Mouse (Mus musculus): ENCODE data around the gene Crtam. TPM values are rescaled to one million over a fixed set of nuclear protein-coding genes. Genes with fewer than 3 reads are reported as not detected.

The Crtam gene
- polyA plus RNA-seq, 1 experiment from 2014 or later, result 0.11 TPM

DNA sequence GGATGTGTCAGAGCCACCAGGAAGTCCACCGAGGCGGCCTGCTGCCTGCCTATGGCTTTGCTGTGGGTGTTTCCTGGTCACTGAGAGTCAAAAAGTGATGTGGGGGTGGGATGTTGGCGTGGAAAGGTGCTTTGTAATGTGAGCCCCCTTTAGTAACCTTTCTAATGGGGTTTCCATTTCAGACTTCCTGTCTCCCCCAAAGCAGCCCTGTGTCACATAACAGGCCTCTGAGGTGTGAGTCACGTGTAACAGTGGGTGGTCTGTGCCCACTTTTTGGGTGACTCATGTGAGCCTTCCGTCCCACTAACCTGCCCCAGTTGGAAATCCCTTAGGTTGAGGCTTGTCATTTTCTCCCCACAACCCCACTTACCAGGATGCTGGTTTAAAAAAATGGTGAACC, 10.4 kb downstream of the Crtam start:
- Histone ChIP-seq H3K4me1 (no peaks in the 10 kb centered on the region), H3K4me3 (no peak overlapping the region), H3K27me3 (replicated peaks) (no peaks in the 10 kb centered on the region), H3K36me3 (no peaks in the 10 kb centered on the region), H3K4me2 (no peak overlapping the region), H3K9me3 (replicated peaks) (no peaks in the 10 kb centered on the region), H3K9ac (no peak overlapping the region), H3K27ac (no peak overlapping the region)
- ATAC-seq, result no peak
- WGBS (ENCODE audit: insufficient replicate concordance), result 54% methylated on average over 5 of the region's 5 CpGs

DNA sequence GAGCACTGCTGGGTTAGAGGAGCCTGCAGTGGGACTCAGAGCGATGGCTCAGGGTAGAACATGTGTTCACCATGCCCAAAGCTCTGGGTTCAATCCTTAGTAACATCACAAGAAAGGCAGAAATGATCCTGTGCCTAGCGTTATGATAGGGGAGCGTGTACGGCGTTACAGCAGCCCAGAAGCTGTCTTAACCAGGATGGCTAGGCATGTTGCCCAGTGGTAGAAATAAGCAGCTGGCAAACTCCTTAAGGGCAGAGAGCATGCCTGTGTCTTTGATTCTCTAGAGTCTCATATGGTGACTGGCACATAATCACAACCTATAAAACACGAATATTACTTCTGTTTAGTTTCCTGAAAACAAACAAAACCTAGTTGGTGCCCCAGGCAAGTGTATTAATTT, 12.9 kb downstream of the Crtam start:
- H3K27ac ChIP-seq, result no peak overlapping the region
- no peak for ATAC-seq
- no peaks in the 10 kb centered on the region for H3K4me1 ChIP-seq
- no peak overlapping the region for H3K4me2 ChIP-seq
- H3K9ac ChIP-seq, result no peak overlapping the region
- WGBS (ENCODE audit: insufficient replicate concordance), result 71% methylated on average over 6 of the region's 6 CpGs
- H3K36me3 ChIP-seq, result no peaks in the 10 kb centered on the region
- peaks cover 11% of the 10 kb centered on the region for H3K27me3 ChIP-seq (replicated peaks)
- H3K9me3 ChIP-seq (replicated peaks), result no peaks in the 10 kb centered on the region
- no peak overlapping the region for H3K4me3 ChIP-seq

DNA sequence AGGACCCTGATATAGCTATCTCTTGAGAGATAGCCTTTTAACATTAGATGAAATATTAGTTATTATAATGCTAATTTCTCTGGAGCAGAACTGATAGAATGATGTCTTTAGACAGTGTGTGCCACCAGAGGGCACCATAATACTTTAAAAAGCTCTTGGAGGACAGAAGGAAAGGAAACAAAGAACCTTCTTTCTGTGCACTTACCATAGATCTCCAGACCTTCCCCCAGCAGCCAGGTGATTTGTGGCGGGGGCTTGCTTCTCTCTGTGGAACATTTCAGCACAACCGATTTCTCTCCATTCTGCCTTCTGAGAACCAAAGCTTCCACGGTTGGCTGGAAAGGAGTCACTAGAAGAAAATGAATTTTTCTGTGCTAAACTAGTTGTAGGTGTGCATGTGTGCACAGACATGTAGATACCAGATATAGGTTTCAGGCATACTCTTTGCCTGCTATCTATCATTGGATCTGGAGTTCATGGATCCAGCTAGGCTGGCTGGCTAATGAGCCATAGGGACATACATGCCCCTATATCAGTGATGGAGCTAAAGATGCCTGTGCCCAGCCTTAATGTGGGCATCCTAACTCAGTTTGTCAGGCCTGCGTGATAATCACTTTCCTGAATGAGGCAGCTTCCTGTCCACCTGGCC, 14.4 kb downstream of the Crtam start:
- Histone ChIP-seq H3K9ac (no peak overlapping the region), H3K27me3 (replicated peaks) (peaks cover 11% of the 10 kb centered on the region), H3K27ac (no peak overlapping the region), H3K4me3 (no peak overlapping the region), H3K36me3 (no peaks in the 10 kb centered on the region), H3K4me2 (no peak overlapping the region), H3K9me3 (replicated peaks) (no peaks in the 10 kb centered on the region), H3K4me1 (no peaks in the 10 kb centered on the region)
- ATAC-seq, result no peak
- WGBS (ENCODE audit: insufficient replicate concordance), result 33% methylated on average over 4 of the region's 4 CpGs

- Histone ChIP-seq H3K27me3 (replicated peaks) (peaks cover 27% of the 10 kb centered on the region), H3K27ac (no peak overlapping the region), H3K36me3 (no peaks in the 10 kb centered on the region), H3K9ac (no peak overlapping the region), H3K4me3 (no peak overlapping the region), H3K4me1 (no peaks in the 10 kb centered on the region), H3K4me2 (no peak overlapping the region), H3K9me3 (replicated peaks) (no peaks in the 10 kb centered on the region)
- WGBS (ENCODE audit: insufficient replicate concordance), result 61% methylated on average over 3 of the region's 3 CpGs
- ATAC-seq, result no peak
These were observed 20.1 kb downstream of the Crtam start for GRCm38 (mm10) chr9:40984313-40984712.

DNA sequence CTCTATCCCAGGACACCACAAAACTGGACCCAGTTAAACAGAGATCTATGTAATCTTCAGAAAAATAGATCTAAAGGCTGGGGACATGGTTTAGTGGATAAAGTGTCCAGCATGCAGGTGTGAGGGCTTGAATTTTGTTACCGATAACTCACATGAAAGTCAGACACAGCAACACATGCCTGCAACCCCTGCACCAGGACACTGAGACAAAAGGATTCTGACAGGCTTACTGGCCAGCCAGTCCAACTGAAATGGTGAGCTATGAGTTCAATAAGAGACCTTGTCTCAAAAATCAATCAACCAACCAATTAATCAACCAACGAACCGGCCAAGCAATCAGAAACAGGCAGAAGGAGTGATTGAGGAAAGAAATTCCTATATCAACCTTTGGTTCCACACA, 20.7 kb downstream of the Crtam start:
- H3K36me3 ChIP-seq, result no peaks in the 10 kb centered on the region
- H3K4me1 ChIP-seq, result no peaks in the 10 kb centered on the region
- H3K4me3 ChIP-seq, result no peak overlapping the region
- no peak overlapping the region for H3K27ac ChIP-seq
- no peak overlapping the region for H3K9ac ChIP-seq
- H3K27me3 ChIP-seq (replicated peaks), result peaks cover 27% of the 10 kb centered on the region
- ATAC-seq, result no peak
- no peaks in the 10 kb centered on the region for H3K9me3 ChIP-seq (replicated peaks)
- H3K4me2 ChIP-seq, result no peak overlapping the region
- 80% methylated on average over 3 of the region's 3 CpGs for WGBS (ENCODE audit: insufficient replicate concordance)

GRCm38 (mm10) chr9:40982480-40982879, 21.9 kb downstream of the Crtam start:
- Histone ChIP-seq H3K27ac (no peak overlapping the region), H3K36me3 (no peaks in the 10 kb centered on the region), H3K9ac (no peak overlapping the region), H3K27me3 (replicated peaks) (peaks cover 22% of the 10 kb centered on the region), H3K9me3 (replicated peaks) (no peaks in the 10 kb centered on the region), H3K4me3 (no peak overlapping the region), H3K4me2 (no peak overlapping the region), H3K4me1 (no peaks in the 10 kb centered on the region)
- 37% methylated on average over 6 of the region's 6 CpGs for WGBS (ENCODE audit: insufficient replicate concordance)
- ATAC-seq, result no peak

DNA sequence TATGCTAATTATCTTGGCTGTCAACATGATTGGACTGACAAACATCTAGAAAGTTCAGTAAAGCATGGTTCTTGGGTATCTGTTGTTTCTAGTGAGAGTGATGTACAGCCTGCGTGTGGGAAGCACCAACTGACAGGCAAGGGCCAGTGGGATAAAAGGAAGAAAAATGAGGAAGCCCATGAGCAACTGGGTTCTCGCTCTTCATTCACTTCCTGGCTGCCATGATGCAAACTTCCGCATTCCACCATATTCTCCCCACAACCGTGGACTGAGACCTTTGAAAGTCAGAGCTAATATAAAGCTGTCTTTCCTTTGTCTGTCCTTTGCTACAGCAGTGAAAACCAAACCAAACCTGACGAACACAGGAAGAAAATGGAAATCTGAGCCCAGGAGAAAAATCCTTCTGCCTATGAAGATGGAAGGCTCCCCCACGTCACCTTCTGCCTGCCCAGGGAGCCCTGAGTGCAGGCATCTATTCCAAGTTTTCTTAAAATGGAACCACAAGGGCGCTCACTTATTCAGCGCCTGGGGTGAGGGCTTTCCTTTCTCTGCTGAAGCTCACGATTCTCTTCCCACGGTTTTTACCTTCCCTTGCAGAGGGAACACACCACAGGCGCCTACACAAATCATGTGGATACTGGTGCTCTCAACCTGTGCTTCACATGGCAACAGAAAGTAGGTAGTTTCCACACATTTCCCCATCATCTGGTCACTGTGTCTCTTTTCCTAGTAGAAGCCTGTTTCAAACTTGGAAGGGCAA, 30.2 kb downstream of the Crtam start:
- ATAC-seq, result no peak
- no peak overlapping the region for H3K4me2 ChIP-seq
- H3K27ac ChIP-seq, result no peak overlapping the region
- H3K27me3 ChIP-seq (replicated peaks), result no peaks in the 10 kb centered on the region
- no peak overlapping the region for H3K9ac ChIP-seq
- H3K4me1 ChIP-seq, result no peaks in the 10 kb centered on the region
- WGBS (ENCODE audit: insufficient replicate concordance), result 57% methylated on average over 11 of the region's 11 CpGs
- no peaks in the 10 kb centered on the region for H3K36me3 ChIP-seq
- no peak overlapping the region for H3K4me3 ChIP-seq
- no peaks in the 10 kb centered on the region for H3K9me3 ChIP-seq (replicated peaks)

DNA sequence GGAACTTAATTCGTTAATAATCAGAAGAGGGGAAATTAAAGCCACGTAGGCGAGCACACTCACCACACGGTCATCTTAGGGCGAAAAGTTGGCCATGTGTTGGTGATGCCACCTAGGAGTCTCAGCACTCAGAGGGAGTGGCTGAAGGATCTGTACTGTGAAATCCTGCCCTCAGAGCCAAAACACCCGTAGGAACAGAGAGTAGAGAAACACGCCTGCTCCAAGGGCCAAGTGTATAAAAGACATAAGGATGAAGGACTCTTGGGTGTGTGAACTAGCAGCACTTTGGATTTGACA, 40.1 kb downstream of the Crtam start:
- H3K27ac ChIP-seq, result no peak overlapping the region
- H3K4me2 ChIP-seq, result peak overlapping the region; percentile 59; the same call in 1 of the 2 replicates
- H3K9ac ChIP-seq, result no peak overlapping the region
- no peaks in the 10 kb centered on the region for H3K9me3 ChIP-seq (replicated peaks)
- no peaks in the 10 kb centered on the region for H3K36me3 ChIP-seq
- 26% methylated on average over 7 of the region's 7 CpGs for WGBS (ENCODE audit: insufficient replicate concordance)
- H3K4me1 ChIP-seq, result no peaks in the 10 kb centered on the region
- no peak for ATAC-seq
- peaks cover 63% of the 10 kb centered on the region for H3K27me3 ChIP-seq (replicated peaks)
- H3K4me3 ChIP-seq, result no peak overlapping the region

GRCm38 (mm10) chr9:40963586-40964417, 40.6 kb downstream of the Crtam start, which contains the start of gene Jhy:
Jhy (minus strand) TSS chr9:40964118.
- Histone ChIP-seq H3K4me2 (peak within 1 kb of the TSS; percentile 59), H3K9ac (no peak within 1 kb of the TSS), H3K36me3 (no peaks in the 10 kb centered on the region), H3K27ac (no peak within 1 kb of the TSS), H3K4me3 (peak within 1 kb of the TSS; percentile 30), H3K27me3 (replicated peaks) (peaks cover 63% of the 10 kb centered on the region), H3K9me3 (replicated peaks) (no peaks in the 10 kb centered on the region), H3K4me1 (no peaks in the 10 kb centered on the region)
- 3% methylated on average over 38 of the region's 51 CpGs for whole genome bisulfite sequencing (ENCODE audit: insufficient replicate concordance)
- no peak for ATAC-seq

GRCm38 (mm10) chr9:40961401-40961800, 43.0 kb downstream of the Crtam start:
- H3K27me3 ChIP-seq (replicated peaks), result peaks cover 59% of the 10 kb centered on the region

DNA sequence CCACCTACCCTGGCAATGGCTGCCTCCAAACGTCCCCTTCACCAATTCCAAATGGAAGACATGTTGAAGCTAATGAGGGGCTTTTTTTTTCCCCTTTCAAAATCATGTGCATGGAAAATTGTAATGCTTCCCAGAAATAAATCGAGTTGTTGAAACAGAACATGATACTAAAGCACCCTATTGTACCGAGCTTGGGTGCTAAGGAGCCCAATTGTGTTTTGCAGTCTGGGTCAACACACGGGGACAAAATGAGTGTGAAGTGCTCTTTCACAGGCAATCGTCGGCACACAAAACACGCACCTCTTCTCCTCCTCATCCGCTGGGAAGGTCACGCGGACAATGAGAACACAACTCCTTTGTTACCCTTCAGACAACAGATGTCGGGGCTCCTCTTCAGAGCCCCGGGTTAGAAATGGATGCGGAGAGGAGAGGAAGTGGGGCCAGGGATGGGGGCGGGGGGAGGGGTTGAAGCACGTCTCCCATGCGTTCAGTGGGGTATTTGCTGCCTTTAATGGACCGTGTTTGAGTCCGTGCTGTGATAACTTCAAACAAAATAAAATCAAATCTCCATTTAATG, 55.3 kb downstream of the Crtam start:
- Histone ChIP-seq H3K27ac (no peak overlapping the region), H3K9me3 (replicated peaks) (no peaks in the 10 kb centered on the region), H3K4me2 (no peak overlapping the region), H3K4me3 (no peak overlapping the region), H3K4me1 (no peaks in the 10 kb centered on the region), H3K9ac (no peak overlapping the region), H3K27me3 (replicated peaks) (peaks cover 4% of the 10 kb centered on the region; the same call in 1 of the 2 replicates), H3K36me3 (no peaks in the 10 kb centered on the region)
- WGBS (ENCODE audit: insufficient replicate concordance), result 64% methylated on average over 18 of the region's 18 CpGs
- no peak for ATAC-seq

More at GRCm38 (mm10) chr9:40961401-40961800, 43.0 kb downstream of the Crtam start:
- WGBS (ENCODE audit: insufficient replicate concordance), result 72% methylated on average over 3 of the region's 3 CpGs
- no peak for ATAC-seq
- H3K9me3 ChIP-seq (replicated peaks), result no peaks in the 10 kb centered on the region
- H3K36me3 ChIP-seq, result no peaks in the 10 kb centered on the region
- H3K9ac ChIP-seq, result no peak overlapping the region
- H3K4me2 ChIP-seq, result no peak overlapping the region
- H3K4me1 ChIP-seq, result no peaks in the 10 kb centered on the region
- H3K27ac ChIP-seq, result no peak overlapping the region
- H3K4me3 ChIP-seq, result no peak overlapping the region

DNA sequence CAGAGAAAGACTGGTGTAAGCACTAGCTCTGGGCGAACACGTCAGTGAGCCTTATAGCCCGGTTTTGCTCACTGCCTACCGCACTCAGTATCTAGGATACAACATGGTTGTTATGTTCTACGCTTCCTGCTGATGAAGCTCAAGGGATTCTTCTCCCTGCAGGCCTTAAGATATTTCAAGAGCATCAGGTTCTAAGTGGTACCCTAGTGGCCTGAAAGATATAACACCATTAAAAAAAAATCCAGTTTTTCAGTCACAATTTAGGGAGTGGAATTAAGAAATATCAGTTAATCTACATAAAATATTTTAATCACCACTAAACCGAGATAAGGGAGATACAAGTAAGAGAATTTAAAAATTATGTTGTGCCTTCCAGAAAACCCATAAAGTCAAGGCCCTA, 56.0 kb downstream of the Crtam start:
- WGBS (ENCODE audit: insufficient replicate concordance), result 74% methylated on average over 6 of the region's 6 CpGs
- H3K4me2 ChIP-seq, result no peak overlapping the region
- no peak for ATAC-seq

More for the DNA sequence above, 56.0 kb downstream of the Crtam start:
- Histone ChIP-seq H3K4me3 (no peak overlapping the region), H3K9ac (no peak overlapping the region), H3K36me3 (no peaks in the 10 kb centered on the region), H3K4me1 (no peaks in the 10 kb centered on the region), H3K27ac (no peak overlapping the region), H3K9me3 (replicated peaks) (no peaks in the 10 kb centered on the region), H3K27me3 (replicated peaks) (peaks cover 4% of the 10 kb centered on the region; the same call in 1 of the 2 replicates)
